8 mouse cellular contexts compared by ENCODE assay signal in the genomic region with DNA sequence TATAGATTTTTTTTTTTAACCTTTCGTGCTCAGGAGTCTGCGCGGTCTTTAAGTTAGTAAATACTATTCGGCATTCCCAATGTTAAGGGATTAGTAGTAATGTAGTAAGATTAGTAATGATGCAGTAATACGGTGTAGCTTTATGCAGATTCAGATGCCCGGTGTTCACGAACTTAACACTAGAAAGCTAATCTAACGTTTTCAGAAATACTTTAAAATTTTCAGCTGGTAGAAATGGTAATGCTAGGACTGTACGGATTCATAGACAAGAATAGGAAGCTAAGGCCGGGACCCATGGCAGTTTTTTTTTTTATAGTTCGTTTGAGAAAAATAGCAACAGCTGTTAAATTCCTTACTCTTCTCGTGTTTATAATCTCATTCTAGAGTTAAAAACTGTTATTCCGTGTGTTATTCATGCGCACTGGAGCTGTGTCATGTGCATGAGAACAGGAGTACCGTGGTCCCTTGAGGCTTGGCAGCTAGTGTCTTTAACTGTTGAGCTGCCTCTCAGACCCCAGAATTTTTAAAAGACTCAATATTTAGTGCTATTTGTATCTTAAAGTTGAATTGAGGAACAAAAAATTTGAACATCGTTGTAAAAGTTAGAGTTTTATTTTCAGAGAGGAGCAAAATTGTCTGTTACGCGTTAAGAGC. TPM values are rescaled to one million over a fixed set of nuclear protein-coding genes. Genes with fewer than 3 reads are reported as not detected.
A peak's percentile ranks its signal among the peaks of the same experiment; 100 is the strongest.
DNase-seq lines count a peak whose midpoint lies in the region; ATAC-seq and TF ChIP-seq lines count a peak whose summit lies in the region.

No protein-coding gene starts in this region.

- no peaks in the 10 kb centered on the region for H3K9me3 ChIP-seq in hindbrain, postnatal 0 days (ENCODE audit: low read length)
- H3K9me3 ChIP-seq in midbrain, postnatal 0 days (ENCODE audit: low read length), result no peaks in the 10 kb centered on the region

- peak overlapping the region; percentile 57 for H3K4me3 ChIP-seq in cerebellum, adult 2 months (replicated peaks; ENCODE audit: insufficient read depth, low read depth, low read length)
- H3K4me3 ChIP-seq in hindbrain, postnatal 0 days (ENCODE audit: low read length), result peak overlapping the region; percentile 95
- peak overlapping the region; percentile 91 for H3K4me3 ChIP-seq in midbrain, postnatal 0 days (ENCODE audit: low read depth, low read length)

- 10% methylated on average over 18 of the region's 18 CpGs for WGBS in cerebellum, adult 2 months
- WGBS in hindbrain, postnatal 0 days, result 13% methylated on average over 18 of the region's 18 CpGs
- 17% methylated on average over 18 of the region's 18 CpGs for WGBS in midbrain, postnatal 0 days

- H3K27ac ChIP-seq in cerebellum, adult 2 months (ENCODE audit: insufficient read depth, low read length), result no peak overlapping the region
- H3K27ac ChIP-seq in hindbrain, postnatal 0 days, result no peak overlapping the region
- no peak overlapping the region for H3K27ac ChIP-seq in midbrain, postnatal 0 days (ENCODE audit: low read depth, low read length)

- no peak for TF ChIP-seq CTCF in cerebellum, adult 2 months (IDR thresholded peaks at IDR 0.05; ENCODE audit: borderline replicate concordance, insufficient read depth, low read depth, low read length)
- TF ChIP-seq CTCF in hindbrain, postnatal 0 days (IDR thresholded peaks at IDR 0.05; ENCODE audit: low read depth), result no peak
- no peak for TF ChIP-seq CTCF in midbrain, postnatal 0 days (IDR thresholded peaks at IDR 0.05)

- DNase-seq in cerebellum, adult 2 months, result no peak
- no peak for DNase-seq in cerebellum, adult 8-10 months
- DNase-seq in 3T3-L1 (ENCODE audit: low read depth, low spot score), result peak; percentile 44
- peak; percentile 11 for DNase-seq in embryo, embryonic 11 days
- DNase-seq in hindbrain, postnatal 0 days (ENCODE audit: low spot score), result peak; percentile 57
- DNase-seq in midbrain, postnatal 0 days (ENCODE audit: low spot score), result peak; percentile 43
- DNase-seq in cerebellum, adult 11 months, result no peak
- DNase-seq in layer of hippocampus, adult 18-20 months (ENCODE audit: low spot score in 2 of 2), result no peak

- peak; percentile 36 for ATAC-seq in hindbrain, postnatal 0 days
- peak; percentile 3; the same call in 1 of the 2 replicates for ATAC-seq in midbrain, postnatal 0 days (ENCODE audit: low FRiP score)

- TF ChIP-seq POLR2A in cerebellum, adult 2 months (IDR thresholded peaks at IDR 0.05; ENCODE audit: borderline replicate concordance, insufficient read depth, low read length), result no peak

- no peaks in the 10 kb centered on the region for H3K27me3 ChIP-seq in cerebellum, adult 2 months (ENCODE audit: control insufficient read depth, insufficient read depth, low read length)
- H3K27me3 ChIP-seq in hindbrain, postnatal 0 days (ENCODE audit: insufficient read depth, low read length), result no peaks in the 10 kb centered on the region
- no peaks in the 10 kb centered on the region for H3K27me3 ChIP-seq in midbrain, postnatal 0 days (ENCODE audit: insufficient read depth, low read length)

- H3K9ac ChIP-seq in hindbrain, postnatal 0 days (replicated peaks; ENCODE audit: low read length), result peak overlapping the region; percentile 88
- H3K9ac ChIP-seq in midbrain, postnatal 0 days (replicated peaks; ENCODE audit: low read length, poor library complexity, severe bottlenecking), result peak overlapping the region; percentile 94

- no peaks in the 10 kb centered on the region for H3K4me1 ChIP-seq in cerebellum, adult 2 months (ENCODE audit: control insufficient read depth, insufficient read depth, low read length)
- H3K4me1 ChIP-seq in hindbrain, postnatal 0 days (ENCODE audit: insufficient read depth, low read length), result peaks cover 14% of the 10 kb centered on the region; the same call in 1 of the 2 replicates
- 0 out of 2 replicates have a peak, but pooled peaks cover 6% of the 10 kb centered on the region for H3K4me1 ChIP-seq in midbrain, postnatal 0 days (ENCODE audit: insufficient read depth, low read length)

- no peaks in the 10 kb centered on the region for H3K36me3 ChIP-seq in hindbrain, postnatal 0 days (ENCODE audit: insufficient read depth, low read length)
- H3K36me3 ChIP-seq in midbrain, postnatal 0 days (ENCODE audit: insufficient read depth, low read length), result no peaks in the 10 kb centered on the region

- peak overlapping the region; percentile 72 for H3K4me2 ChIP-seq in hindbrain, postnatal 0 days (ENCODE audit: low read depth, low read length)
- H3K4me2 ChIP-seq in midbrain, postnatal 0 days (ENCODE audit: low read depth, low read length, poor library complexity, severe bottlenecking), result peak overlapping the region; percentile 60

RNA-seq across cellular contexts. Expression of gene Prpf39, which starts 0.9 kb away (rescaled TPM):
- 48.6 and 51.9 TPM in 2 replicates for polyA plus RNA-seq in cerebellum, adult 2 months (2012; rRNA removed)
- total RNA-seq in hindbrain, postnatal 0 days (2014; rRNA removed), result 27.2 and 28.9 TPM in 2 replicates
- polyA plus RNA-seq in hindbrain, postnatal 0 days (2015; fragmentation: Nextera tagmentation; extraction: Ambion mirVana), result 36.9 and 39.2 TPM in 2 replicates
- total RNA-seq in midbrain, postnatal 0 days (2014; rRNA removed), result 38.3 and 52.2 TPM in 2 replicates
- 32.6 and 40.7 TPM in 2 replicates for polyA plus RNA-seq in midbrain, postnatal 0 days (2015; fragmentation: Nextera tagmentation; extraction: Ambion mirVana)
- 10 to 100 TPM; 39.5 to 39.6 TPM for total RNA-seq in layer of hippocampus, adult 18-20 months (2021)

RNA-seq across cellular contexts. Expression of gene Fkbp3, which starts 36.8 kb away (rescaled TPM):
- 311 and 320 TPM in 2 replicates for polyA plus RNA-seq in cerebellum, adult 2 months (2012; rRNA removed)
- 121 and 180 TPM in 2 replicates for total RNA-seq in hindbrain, postnatal 0 days (2014; rRNA removed)
- 513 and 524 TPM in 2 replicates for polyA plus RNA-seq in hindbrain, postnatal 0 days (2015; fragmentation: Nextera tagmentation; extraction: Ambion mirVana)
- total RNA-seq in midbrain, postnatal 0 days (2014; rRNA removed), result 164 and 285 TPM in 2 replicates
- polyA plus RNA-seq in midbrain, postnatal 0 days (2015; fragmentation: Nextera tagmentation; extraction: Ambion mirVana), result 443 and 445 TPM in 2 replicates
- total RNA-seq in layer of hippocampus, adult 18-20 months (2021), result 100 to 1,000 TPM; 140 to 149 TPM

RNA-seq across cellular contexts. Expression of gene Fancm, which starts 38.4 kb away (rescaled TPM):
- 6.5 and 9.9 TPM in 2 replicates for polyA plus RNA-seq in cerebellum, adult 2 months (2012; rRNA removed)
- 14.2 and 16.2 TPM in 2 replicates for total RNA-seq in hindbrain, postnatal 0 days (2014; rRNA removed)
- polyA plus RNA-seq in hindbrain, postnatal 0 days (2015; fragmentation: Nextera tagmentation; extraction: Ambion mirVana), result 6.1 and 8.2 TPM in 2 replicates
- 20.5 and 29.5 TPM in 2 replicates for total RNA-seq in midbrain, postnatal 0 days (2014; rRNA removed)
- 6.5 and 7.9 TPM in 2 replicates for polyA plus RNA-seq in midbrain, postnatal 0 days (2015; fragmentation: Nextera tagmentation; extraction: Ambion mirVana)
- 10 to 100 TPM; 11.0 TPM for total RNA-seq in layer of hippocampus, adult 18-20 months (2021)

Comparison
In these comparisons a context has a peak if more than half of its experiments do, and no peak if none do; other contexts are left out.
1. DNase-seq: peak in 3T3-L1 (single experiment), embryo, embryonic 11 days (single experiment), hindbrain, postnatal 0 days (single experiment) and midbrain, postnatal 0 days (single experiment); none in cerebellum, adult 2 months (0 of 2), cerebellum, adult 8-10 months (single experiment), cerebellum, adult 11 months (single experiment) and layer of hippocampus, adult 18-20 months (0 of 2).
2. Peak in every context shown above with its lines, with median percentiles within 50 percentile points of each other: H3K4me3 ChIP-seq.